Mouse (Mus musculus) spleen, postnatal 36 days (tissue): ENCODE measurements around the gene Tns3.

Experiments
- DNase-seq, 2 experiments: peaks; one replicate each; pipeline ENCODE4 v3.0.0; 2022; ENCODE audit warnings: low spot score in 2 of 2, mixed read lengths in 1 of 2

Gene Tns3

DNA sequence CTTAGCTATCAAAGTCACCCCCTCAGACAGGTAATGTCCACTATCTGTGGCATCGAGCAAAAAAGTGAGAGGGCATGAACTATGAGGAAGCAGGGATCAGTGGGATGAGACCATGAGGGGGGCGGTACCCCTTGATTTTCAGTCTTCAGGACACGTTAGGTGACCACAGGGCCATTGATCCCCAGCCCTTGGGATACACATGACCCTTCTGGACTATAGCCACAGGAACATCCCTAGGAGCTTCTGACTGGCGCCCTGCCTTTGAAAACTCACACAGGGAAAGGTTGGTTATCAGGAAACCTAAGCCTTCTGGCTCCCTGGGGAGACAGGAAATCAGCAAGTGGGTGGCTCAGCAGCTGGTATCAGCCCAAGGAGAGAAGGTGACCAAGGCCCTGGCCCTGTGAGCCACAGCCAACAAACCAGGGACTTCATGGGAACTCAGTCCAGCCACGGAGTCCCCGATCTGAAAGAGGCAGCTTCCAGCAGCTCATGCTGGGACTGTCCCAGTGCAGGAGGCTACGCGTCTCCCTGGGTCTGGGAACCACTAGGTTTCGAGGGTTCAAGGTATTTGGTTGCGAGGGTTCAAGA, 12.8 kb downstream of the Tns3 start:
- no peak for DNase-seq

DNA sequence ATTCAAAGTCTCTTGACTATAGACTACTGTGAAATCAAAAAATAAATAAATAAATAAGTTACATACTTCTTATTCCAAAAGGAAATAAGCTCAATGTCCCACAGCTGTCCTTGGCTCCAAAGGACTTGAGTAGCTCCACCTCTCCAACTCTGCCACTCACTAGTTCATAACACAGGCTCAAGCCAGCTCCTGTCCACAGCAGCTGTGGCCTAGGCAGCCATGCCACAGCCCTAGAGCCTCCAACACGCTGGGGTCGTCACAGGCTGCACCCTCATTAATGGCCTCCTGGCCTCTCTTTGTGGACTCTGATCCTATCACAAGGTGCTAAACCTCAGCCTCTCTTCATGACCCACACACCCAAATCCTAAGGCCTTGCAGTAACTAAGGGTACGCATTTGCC, 18.7 kb downstream of the Tns3 start:
- no peak for DNase-seq

GRCm38 (mm10) chr11:8644272-8644671, 20.1 kb downstream of the Tns3 start:
- no peak for DNase-seq

DNA sequence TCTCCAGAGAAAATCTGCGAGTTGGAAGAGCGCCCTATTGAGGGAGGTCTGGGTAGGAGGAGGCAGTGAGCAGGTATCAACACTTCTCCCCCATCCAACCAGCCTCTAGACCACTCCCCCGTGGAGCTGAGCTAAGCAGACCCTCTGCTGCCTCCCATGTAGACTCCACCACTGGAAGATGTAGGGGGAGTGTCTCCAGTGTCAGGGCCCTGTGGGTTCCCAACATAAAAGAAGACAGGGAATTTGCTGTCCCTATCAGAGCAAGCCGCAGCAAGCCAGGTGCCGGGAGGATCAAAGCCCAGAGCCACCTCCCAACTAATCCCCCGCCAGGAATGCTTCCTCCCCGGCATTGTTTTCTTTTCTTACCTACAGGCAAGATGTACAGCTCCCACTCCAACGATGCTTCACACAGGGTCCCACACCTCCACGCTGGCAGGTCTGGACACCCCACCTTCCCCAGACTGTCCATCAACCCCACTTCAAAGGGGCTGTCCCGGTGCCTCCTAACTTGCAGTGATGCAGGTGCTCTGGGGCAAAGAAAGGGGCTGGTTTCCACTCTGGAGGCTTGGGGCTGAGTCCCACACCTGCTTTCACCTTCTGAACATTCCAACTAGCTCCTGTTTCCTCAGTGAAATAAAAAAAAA, 22.6 kb downstream of the Tns3 start:
- DNase-seq = no peak

DNA sequence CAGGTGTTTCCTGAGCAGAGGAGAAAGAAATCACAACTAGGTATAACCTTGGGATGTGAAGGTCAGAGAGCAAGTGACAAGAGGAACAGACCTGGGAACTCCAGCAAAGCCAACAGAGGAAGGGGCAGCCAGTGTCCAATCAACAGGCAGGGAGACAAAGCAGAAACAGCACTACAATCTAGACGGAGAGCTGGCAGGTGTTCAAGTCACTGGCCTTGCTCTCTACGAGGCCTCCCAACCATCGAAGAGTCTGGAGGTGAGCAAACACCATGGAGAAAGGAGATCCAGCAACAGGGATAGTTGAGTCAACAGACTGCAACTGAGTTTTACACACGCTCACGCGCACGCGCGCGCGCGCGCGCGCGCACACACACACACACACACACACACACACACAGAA, 24.6 kb downstream of the Tns3 start:
- no peak for DNase-seq

GRCm38 (mm10) chr11:8639007-8639718, 25.2 kb downstream of the Tns3 start:
- DNase-seq = no peak

DNA sequence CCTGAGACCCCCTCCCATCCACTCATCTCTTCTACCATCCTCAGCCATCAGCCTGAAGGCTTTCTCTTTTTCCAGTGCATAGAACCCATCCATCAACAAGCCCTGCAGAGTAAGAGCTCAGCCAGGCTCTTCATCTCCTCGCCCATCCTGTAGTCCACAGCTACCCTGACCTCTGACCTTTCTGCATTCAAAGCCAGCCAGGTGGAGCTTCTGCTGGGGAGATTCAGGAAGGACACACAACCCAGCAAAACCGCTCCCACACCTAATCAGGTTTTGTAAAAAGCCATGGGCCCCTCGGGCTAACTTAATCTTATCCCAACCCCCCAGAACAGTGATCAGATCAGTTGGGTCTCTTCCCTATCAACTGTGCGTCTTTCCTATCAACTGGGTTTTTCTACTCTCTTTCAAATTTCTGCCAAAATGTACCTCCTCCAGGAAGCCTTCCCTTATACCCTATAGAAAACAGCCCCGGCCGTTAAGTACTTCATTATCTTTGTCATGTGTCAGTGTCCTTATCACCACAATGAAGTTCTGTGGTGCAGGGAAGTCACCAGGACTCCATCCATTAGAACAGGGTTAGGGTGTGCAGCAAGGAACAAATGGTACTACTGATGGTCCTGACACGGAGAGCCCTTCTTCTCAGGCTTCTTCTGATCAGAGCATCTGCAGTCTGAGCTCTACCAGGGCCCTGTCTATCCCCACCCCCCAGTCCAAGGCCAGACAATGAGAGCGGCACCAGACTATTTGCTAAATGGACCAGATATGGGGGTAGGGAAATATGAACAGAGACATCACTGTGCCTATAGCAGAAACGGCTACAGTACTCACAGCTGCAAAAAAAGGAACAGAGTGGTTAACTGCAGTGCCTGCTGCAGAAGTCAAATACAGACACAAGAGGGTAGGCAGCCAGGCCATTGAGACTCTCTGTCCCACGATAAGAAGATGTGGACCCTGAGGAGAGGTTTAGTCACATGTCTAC, 26.6 kb downstream of the Tns3 start:
- DNase-seq = no peak

- no peak for DNase-seq
Observed at GRCm38 (mm10) chr11:8636680-8637079, 27.7 kb downstream of the Tns3 start.

DNA sequence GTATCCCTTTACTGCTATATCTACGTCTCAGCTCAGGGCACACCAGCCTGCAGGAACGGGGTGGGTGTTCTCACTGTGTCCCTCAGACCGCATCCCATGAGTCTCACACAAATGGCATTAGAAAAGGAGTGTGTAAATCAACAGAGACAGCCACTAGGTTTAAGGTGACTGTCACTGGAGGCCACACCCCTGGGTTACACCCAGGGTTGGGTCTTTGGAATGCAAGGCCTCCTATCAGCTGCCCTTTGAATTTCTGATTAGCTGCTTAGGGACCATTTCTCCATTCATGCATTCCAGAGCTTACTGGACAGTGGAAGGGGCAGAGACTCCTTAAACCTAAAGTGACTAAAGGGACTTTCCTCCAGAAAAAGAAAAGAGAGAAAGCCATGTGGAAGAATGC, 28.6 kb downstream of the Tns3 start:
- DNase-seq = no peak

DNA sequence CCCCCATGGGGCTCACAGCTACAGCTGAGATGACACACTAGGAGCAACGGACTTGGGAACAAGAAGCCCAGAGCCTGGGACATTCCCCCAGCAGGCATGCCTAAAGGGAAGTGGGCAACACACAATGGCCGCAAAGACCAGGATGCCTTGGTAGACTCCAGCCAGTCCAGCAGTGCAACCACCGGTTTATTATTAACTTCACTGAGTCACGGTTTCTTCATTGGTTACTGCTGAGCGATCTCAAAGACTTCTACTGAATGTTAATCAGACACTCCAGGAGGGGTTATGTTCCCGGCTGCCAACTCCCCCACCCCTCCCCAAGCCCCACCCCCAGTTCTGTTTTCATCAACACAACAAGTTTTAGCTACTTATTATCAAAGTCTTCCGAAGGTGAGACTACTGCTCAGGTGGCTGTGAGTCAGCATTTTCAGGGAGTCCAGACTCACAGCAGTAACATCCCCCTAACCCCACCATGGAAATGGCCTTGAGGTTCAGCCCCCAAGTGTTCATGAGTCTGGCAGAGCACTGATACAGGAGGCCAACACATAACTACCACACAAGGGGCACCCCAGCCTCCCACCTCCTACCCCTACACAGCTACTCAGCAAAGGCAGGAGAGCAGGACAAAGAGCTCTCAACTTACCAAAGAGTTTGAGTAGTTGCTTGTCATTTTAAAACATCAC, 29.5 kb downstream of the Tns3 start:
- no peak for DNase-seq

DNA sequence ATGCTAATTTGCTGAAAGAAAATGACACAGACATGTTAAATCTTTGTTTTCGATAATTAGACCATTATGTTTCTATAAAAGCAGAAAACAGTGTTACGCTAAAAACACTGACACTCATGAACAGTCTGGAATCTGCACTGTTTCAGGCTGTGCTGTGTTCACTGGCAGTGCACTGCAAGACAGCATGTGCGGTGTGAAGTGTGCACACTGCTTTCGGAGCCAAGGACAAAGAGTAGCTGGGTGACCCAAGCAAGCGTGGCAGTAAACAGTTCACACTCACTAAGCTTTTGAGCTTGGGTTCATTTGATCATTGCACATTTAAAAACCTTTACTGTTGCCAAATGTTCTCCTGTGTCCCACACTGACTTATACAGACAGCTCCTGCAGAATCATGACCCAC, 32.2 kb downstream of the Tns3 start:
- no peak for DNase-seq

DNA sequence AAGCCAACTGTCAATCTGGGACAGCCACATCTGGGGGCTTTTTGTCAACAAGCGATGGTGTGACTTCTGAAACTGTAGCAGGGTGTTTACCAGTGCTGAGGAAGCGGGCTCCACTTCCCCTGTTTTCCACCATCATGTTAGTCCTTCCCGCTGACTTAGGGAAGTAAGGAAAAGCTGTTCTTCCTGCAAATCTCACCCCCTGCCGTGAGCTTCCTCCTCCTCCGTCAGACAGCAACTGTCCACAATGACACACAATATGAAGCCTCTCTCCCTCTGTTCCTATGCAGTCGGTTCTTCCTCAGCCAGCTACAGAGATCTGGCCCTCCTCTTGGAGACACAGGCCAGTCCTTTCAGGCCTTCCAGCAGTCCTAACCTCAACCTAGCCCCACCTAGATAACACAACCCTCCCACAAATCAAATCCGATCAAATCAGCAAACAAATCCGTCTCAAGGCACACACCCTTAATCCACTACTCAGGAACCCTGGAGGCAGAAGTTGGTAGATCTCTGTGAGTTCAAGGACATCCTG, 34.4 kb downstream of the Tns3 start:
- DNase-seq = no peak

GRCm38 (mm10) chr11:8629326-8629725, 35.0 kb downstream of the Tns3 start:
- no peak for DNase-seq

GRCm38 (mm10) chr11:8628846-8629253, 35.5 kb downstream of the Tns3 start:
- DNase-seq = no peak

DNA sequence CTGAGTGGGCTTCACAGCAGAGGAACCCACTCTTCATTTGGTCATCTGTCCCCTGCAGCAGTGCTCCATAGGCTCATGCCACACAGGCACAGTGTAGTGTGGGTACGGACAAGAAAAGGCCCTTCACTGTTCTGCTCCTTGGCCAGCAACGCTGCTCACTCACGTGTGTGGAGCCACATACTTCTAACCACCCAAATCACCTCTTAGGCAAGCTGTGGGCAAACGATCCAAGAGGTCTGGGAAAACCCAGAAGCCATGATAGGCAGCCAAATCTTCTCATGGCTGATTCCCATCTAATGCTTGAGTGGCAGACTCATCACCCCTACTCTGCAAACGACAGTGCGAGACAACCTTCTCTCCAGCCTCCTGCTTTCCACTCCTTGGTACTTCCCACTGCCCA, 37.2 kb downstream of the Tns3 start:
- DNase-seq = no peak

GRCm38 (mm10) chr11:8626715-8627114, 37.6 kb downstream of the Tns3 start:
- no peak for DNase-seq

DNA sequence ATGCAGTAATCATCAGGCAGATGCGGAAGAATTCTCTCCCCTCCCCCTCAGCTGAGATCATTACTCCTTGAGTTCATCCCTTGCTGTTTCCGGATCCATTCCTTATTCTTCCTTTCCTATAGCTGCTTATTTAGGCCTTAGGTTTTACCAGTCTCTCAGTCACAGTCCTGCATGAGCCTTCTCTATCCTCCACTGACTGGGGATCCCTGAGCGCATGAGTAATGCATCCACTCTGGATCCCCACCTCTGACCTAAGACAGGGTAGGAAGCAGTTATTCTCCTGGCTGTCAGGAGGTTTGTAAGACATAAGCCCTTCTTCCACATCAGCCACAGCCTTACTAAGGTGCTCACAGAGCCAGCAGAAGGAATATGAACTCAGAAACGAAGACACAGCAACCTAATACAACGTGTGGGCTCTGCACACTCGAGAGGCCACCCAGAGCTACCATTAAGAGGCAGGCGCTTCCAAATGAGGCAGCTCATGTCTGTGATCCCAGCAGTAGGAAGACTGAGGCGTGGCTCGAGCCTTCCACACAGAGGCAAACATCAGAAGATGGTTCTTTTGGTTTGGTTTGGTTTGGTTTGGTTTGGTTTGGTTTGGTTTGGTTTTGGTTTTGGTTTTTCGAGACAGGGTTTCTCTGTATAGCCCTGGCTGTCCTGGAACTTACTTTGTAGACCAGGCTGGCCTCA, 38.3 kb downstream of the Tns3 start:
- DNase-seq = no peak

DNA sequence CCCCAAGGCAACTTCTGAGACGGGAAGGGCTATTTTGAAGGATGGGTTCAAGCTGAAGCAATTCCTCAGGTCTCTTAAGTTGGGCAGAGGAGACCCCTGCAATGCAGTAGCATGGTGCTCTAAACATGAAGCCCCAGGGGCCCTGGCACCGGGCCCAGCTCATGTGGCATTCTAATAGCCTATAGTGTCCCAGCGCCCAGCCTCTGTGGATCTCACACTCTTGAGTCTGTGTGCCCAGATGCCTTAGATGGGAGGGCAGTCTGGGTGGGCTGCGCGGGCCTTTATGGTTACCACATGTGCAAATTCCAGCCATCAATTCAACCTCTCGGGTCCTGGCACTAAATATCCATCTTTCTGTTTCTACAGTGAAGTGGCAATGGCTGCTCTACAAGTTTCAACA, 38.9 kb downstream of the Tns3 start:
- no peak for DNase-seq

GRCm38 (mm10) chr11:8624179-8624886, 40.0 kb downstream of the Tns3 start:
- DNase-seq = no peak

- DNase-seq = no peak
Observed at GRCm38 (mm10) chr11:8623852-8624178, 40.5 kb downstream of the Tns3 start.
